Mouse (Mus musculus) cerebellum, adult 11-12 months (tissue): Measurements from ENCODE around the gene Cpped1.
A peak's percentile ranks its signal among the peaks of the same experiment; 100 is the strongest.

Experiments used
- DNase-seq: peaks from one replicate; pipeline ENCODE4 v3.0.0; 2022

The Cpped1 gene

DNA sequence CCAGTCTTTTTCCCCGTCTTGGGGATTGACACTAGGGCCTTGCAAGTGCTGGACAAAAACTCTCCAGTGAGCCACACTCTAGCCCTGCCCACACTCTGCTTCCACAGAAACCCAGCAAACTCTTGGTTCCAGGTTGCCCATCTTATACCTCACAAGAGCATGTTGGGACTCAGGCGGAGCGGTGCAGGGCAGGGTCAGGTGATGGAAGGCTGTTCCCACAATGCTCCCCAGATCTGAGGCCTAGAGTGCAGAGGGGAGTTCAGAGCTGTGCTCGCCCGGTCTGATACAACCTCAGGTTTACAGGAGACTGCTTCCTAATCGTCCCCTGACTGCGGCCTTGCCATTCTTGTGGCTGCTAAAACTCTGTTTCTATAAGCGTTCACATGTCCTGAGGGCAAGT is 151.8 kb downstream of the Cpped1 start:
- DNase-seq, result no peak

DNA sequence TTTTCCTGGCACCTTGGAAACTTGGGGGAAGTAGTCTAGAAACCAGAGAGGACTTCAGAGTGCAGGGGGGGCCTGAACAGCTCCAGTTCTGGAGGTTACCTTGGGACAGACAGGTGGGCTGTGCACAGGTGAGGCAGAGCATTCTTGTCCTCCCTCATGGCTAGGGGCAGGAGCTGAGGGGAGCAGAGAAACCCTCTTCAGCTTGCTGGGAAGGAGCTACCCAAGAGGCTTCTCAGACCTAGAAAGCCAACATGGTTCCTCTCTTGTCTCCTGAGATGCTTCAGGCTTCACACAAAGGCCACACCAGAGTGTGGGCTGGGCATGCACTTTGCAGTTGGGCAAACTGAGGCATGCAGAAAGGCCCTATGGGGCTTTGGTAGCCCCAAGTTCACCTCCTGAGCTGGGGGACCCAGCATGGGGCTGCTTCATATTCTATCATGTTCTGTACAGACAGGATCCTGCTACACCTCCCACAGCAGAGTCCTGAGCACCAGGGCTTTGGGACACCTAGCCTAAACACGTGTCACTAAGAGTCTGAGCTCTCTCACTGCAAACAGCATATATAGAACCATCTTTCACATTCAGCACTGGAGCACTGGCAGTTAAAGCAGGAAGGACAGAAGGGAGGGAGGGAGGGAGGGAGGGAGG is 152.5 kb downstream of the Cpped1 start:
- no peak for DNase-seq

DNA sequence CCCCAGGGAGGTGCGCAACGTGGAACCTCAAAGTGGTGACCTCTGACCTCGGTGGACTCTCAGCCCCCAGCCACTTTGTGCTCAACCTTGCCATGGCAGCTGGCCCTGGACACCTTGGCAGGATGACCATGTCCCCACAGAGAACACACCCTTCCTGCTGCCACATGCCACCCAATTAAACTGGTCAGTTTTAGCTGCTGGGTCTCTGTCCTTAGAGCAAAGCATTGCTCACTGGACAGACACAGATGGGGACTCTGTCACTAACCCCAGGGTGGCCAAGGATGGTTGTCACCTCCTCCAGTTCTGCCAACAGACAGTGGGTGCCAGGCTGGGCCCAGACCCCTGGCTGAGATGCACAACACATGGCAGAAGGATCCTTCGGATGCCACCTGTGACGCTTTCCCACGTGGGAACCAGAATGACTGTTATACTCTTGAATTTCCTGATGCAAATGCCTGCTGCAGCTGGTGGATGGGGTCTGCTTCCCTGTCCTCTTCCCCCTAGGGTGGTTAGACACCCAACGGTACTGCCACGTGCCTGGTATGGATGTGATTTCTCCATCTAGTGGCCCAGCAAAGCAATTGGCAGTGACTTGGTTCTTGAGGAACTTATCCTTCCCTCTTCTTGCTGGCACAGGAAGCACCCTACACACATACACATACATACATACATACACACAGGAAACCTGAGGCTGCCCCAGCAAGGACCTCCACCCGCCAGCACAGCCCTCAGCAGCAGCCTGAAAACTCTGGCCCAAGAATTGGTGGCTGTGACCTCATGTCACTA is 153.8 kb downstream of the Cpped1 start:
- peak; percentile 25 for DNase-seq

DNA sequence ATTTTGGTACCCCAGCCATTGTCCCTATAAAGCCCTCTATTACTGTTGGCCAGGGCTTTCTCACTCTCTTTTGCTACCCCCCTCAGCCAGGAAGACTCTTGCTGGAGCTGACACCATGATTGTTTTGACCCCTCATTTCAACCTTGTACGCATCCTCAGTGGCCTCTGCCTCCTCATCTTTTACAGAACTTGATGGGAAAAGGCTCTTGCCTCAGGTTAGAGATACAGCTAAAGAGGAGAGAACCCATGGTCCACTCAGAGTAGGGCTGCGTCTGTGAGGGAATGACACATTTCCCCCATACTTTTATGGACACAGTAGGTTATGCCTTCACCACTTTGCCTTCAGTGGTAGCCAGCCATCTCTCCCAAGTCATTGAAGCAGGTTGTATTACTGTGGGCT is 155.1 kb downstream of the Cpped1 start:
- no peak for DNase-seq
